14 mouse cellular contexts compared by ENCODE assay signal in the genomic region with DNA sequence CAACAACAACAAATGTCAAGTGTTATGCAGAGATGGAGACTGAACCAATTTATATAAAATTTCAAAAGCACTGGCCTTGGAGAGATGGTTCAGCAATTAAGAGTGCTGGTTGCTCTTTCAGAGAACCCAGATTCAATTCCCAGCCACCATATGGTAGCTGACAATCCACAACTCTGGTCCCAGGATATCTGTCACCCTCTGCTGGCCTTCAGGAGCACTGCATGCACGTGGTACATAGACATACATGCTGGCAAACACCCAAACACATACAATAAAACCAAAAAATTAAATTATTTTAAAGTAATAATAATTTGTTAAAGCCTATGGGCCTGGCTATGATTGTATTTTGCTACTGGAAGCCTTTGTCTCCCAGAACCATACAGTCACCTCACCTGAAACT.
DNase-seq lines count a peak whose midpoint lies in the region; ATAC-seq and TF ChIP-seq lines count a peak whose summit lies in the region.
"Had no signal": no experiment of that assay in that cellular context is flagged by ENCODE, and none has a peak within 500 bp of the region (broad histone marks: within the 10 kb centered on the region; RNA-seq: fewer than 3 reads in every experiment).

No protein-coding gene starts in this region.

- ATAC-seq in forebrain, embryonic 14.5 days, result no peak
- ATAC-seq in forebrain, embryonic 13.5 days, result no peak
- peak; percentile 69 for ATAC-seq in granulocyte monocyte progenitor cell, adult 5-6 weeks (replicated peaks; ENCODE audit: poor library complexity, severe bottlenecking)
- no peak for ATAC-seq in inflammation-experienced regulatory T-cells, adult 6 months

- H3K9ac ChIP-seq in forebrain, embryonic 14.5 days (ENCODE audit: low read length), result no peak overlapping the region
- H3K9ac ChIP-seq in forebrain, embryonic 13.5 days, result no peak overlapping the region
- no peak overlapping the region for H3K9ac ChIP-seq in ES-Bruce4 (ENCODE audit: low read depth, poor library complexity, severe bottlenecking)
- H3K9ac ChIP-seq: hindbrain, embryonic 12.5 days; lung, embryonic 15.5 days; stomach, embryonic 15.5 days had no signal

- no peaks in the 10 kb centered on the region for H3K9me3 ChIP-seq in forebrain, embryonic 14.5 days (replicated peaks; ENCODE audit: control insufficient read depth, low read length)
- H3K9me3 ChIP-seq in forebrain, embryonic 13.5 days (replicated peaks), result 0 out of 2 replicates have a peak, but pooled peaks cover 2% of the 10 kb centered on the region
- H3K9me3 ChIP-seq in ES-Bruce4 (replicated peaks; ENCODE audit: control insufficient read depth, insufficient read depth, low read length, poor library complexity, severe bottlenecking), result no peaks in the 10 kb centered on the region
- H3K9me3 ChIP-seq: hindbrain, embryonic 12.5 days; lung, embryonic 15.5 days; stomach, embryonic 15.5 days had no signal

- no peak overlapping the region for H3K27ac ChIP-seq in forebrain, embryonic 14.5 days (ENCODE audit: low read depth, low read length)
- H3K27ac ChIP-seq in forebrain, embryonic 13.5 days, result no peak overlapping the region
- no peak overlapping the region for H3K27ac ChIP-seq in left cerebral cortex, adult 2 months
- no peak overlapping the region for H3K27ac ChIP-seq in ES-Bruce4 (ENCODE audit: insufficient read depth, low read length)
- H3K27ac ChIP-seq: hindbrain, embryonic 12.5 days; lung, embryonic 15.5 days; stomach, embryonic 15.5 days had no signal

- TF ChIP-seq CTCF in left cerebral cortex, adult 2 months (IDR thresholded peaks at IDR 0.05), result peak; percentile 50
- peak; percentile 59 for TF ChIP-seq CTCF in ES-Bruce4 (IDR thresholded peaks at IDR 0.05; ENCODE audit: low read depth, low read length)

- no peaks in the 10 kb centered on the region for H3K27me3 ChIP-seq in forebrain, embryonic 14.5 days (replicated peaks; ENCODE audit: control insufficient read depth, insufficient read depth, low read length)
- no peaks in the 10 kb centered on the region for H3K27me3 ChIP-seq in forebrain, embryonic 13.5 days
- H3K27me3 ChIP-seq in ES-Bruce4 (ENCODE audit: control insufficient read depth, insufficient read depth, low read length, poor library complexity, severe bottlenecking), result no peaks in the 10 kb centered on the region
- H3K27me3 ChIP-seq: hindbrain, embryonic 12.5 days; lung, embryonic 15.5 days; stomach, embryonic 15.5 days had no signal

- 28% methylated on average over 1 of the region's 1 CpGs for whole genome bisulfite sequencing in forebrain, embryonic 14.5 days
- 36% methylated on average over 1 of the region's 1 CpGs for WGBS in forebrain, embryonic 13.5 days

- H3K4me3 ChIP-seq in forebrain, embryonic 14.5 days (ENCODE audit: low read depth, low read length), result no peak overlapping the region
- H3K4me3 ChIP-seq in forebrain, embryonic 13.5 days, result no peak overlapping the region
- H3K4me3 ChIP-seq in left cerebral cortex, adult 2 months, result no peak overlapping the region
- H3K4me3 ChIP-seq in ES-Bruce4 (ENCODE audit: low read depth, low read length), result no peak overlapping the region
- H3K4me3 ChIP-seq: hindbrain, embryonic 12.5 days; lung, embryonic 15.5 days; myocyte; stomach, embryonic 15.5 days had no signal

- DNase-seq in forebrain, embryonic 14.5 days (ENCODE audit: low spot score), result peak; percentile 14
- no peak for DNase-seq in left cerebral cortex, adult 2 months (ENCODE audit: extremely low spot score in 1 of 2, low spot score in 2 of 2)
- no peak for DNase-seq in left cerebral cortex, postnatal 25 days (ENCODE audit: low spot score in 2 of 2)
- DNase-seq in adipocyte (ENCODE audit: low spot score), result no peak
- DNase-seq: cerebellum, adult 11-12 months; layer of hippocampus, postnatal 36 days had no signal

- H3K36me3 ChIP-seq in forebrain, embryonic 14.5 days (ENCODE audit: control insufficient read depth, insufficient read depth, low read length), result no peaks in the 10 kb centered on the region
- H3K36me3 ChIP-seq in forebrain, embryonic 13.5 days (ENCODE audit: poor library complexity, severe bottlenecking), result no peaks in the 10 kb centered on the region
- H3K36me3 ChIP-seq in ES-Bruce4 (ENCODE audit: control insufficient read depth, insufficient read depth, low read length, poor library complexity, severe bottlenecking), result no peaks in the 10 kb centered on the region
- H3K36me3 ChIP-seq: hindbrain, embryonic 12.5 days; lung, embryonic 15.5 days; stomach, embryonic 15.5 days had no signal

- H3K4me1 ChIP-seq in forebrain, embryonic 14.5 days (ENCODE audit: control insufficient read depth, insufficient read depth, low read length), result no peaks in the 10 kb centered on the region
- H3K4me1 ChIP-seq in forebrain, embryonic 13.5 days, result no peaks in the 10 kb centered on the region
- H3K4me1 ChIP-seq in ES-Bruce4 (ENCODE audit: control insufficient read depth, insufficient read depth, low read length), result no peaks in the 10 kb centered on the region
- H3K4me1 ChIP-seq: hindbrain, embryonic 12.5 days; lung, embryonic 15.5 days; stomach, embryonic 15.5 days had no signal

- H3K4me2 ChIP-seq in forebrain, embryonic 14.5 days (ENCODE audit: low read length), result no peak overlapping the region
- H3K4me2 ChIP-seq in forebrain, embryonic 13.5 days, result no peak overlapping the region
- H3K4me2 ChIP-seq: hindbrain, embryonic 12.5 days; lung, embryonic 15.5 days; stomach, embryonic 15.5 days had no signal

- TF ChIP-seq POLR2A in ES-Bruce4 (IDR thresholded peaks at IDR 0.05; ENCODE audit: insufficient read depth, low read length), result no peak

- no peak for TF ChIP-seq EP300 in ES-Bruce4 (IDR thresholded peaks at IDR 0.05; ENCODE audit: insufficient read depth, low read depth, low read length)

- intact Hi-C loops in left cerebral cortex, adult 2 months (cut with DNase I), result no loop called here
- intact Hi-C loops in left cerebral cortex, postnatal 25 days (cut with DNase I), result no loop called here
